Mouse (Mus musculus): ENCODE measurements around the gene Nos2. TPM values are rescaled to one million over a fixed set of nuclear protein-coding genes. Genes with fewer than 3 reads are reported as not detected.

Nos2 gene
- polyA plus RNA-seq, 1 experiment from 2014 or later: 0.26 TPM

- ATAC-seq (no peak), DNase-seq (ENCODE audit: low read depth, low spot score) (no peak)
- POLR2A ChIA-PET: no interaction called here
- no peak for TF ChIP-seq CTCF (IDR thresholded peaks at IDR 0.05)
- in situ Hi-C loops (cut with MboI; ENCODE audit: low pct_unique_long_range_greater_than_20kb): no loop called here
- CTCF ChIA-PET: interaction anchor here (0.9 to 5.4 kb wide), 3 partner anchors 32 to 62 kb away, joined by 3 to 51 read pairs (median 6); no protein-coding TSS in a partner anchor
- no peaks in the 10 kb centered on the region for H3K27me3 ChIP-seq
These were observed 842 bp upstream of the Nos2 start for GRCm38 (mm10) chr11:78919745-78920144.

GRCm38 (mm10) chr11:78922678-78923407 is 2.3 kb downstream of the Nos2 start:
- POLR2A ChIA-PET: interaction anchor here (1.2 kb wide), 1 partner anchor 67 kb away, joined by 3 read pairs; no protein-coding TSS in a partner anchor
- ATAC-seq (no peak), DNase-seq (ENCODE audit: low read depth, low spot score) (no peak)
- in situ Hi-C loops (cut with MboI; ENCODE audit: low pct_unique_long_range_greater_than_20kb): no loop called here
- peak; percentile 95 for TF ChIP-seq CTCF (IDR thresholded peaks at IDR 0.05)
- CTCF ChIA-PET: interaction anchor here (0.6 to 5.4 kb wide), 15 partner anchors 13 to 91 kb away, joined by 3 to 51 read pairs (median 4); partner anchors contain the start of gene Lgals9
- H3K27me3 ChIP-seq: no peaks in the 10 kb centered on the region

DNA sequence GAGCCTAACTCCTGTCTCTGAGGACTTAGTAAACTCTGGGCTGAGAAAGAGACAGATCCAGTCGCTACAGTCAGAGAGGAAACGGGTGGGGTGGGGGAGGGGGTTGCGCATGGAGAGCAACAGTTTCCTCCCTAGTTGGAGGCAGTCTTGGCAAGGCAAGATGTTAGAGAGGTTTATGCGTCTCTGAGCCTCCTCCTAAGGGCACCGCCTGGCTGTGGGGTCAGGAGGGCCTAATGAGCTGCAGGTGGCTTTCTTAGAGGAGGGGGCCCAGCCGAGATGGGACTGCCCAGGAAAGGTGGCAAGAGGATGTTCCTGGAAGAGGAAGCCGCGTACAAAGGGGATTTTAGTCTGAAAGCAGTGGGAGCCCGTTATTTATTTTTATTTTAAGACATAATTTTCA is 3.5 kb downstream of the Nos2 start:
- ChIA-PET CTCF (interaction anchor here (1.2 to 5.4 kb wide), 5 partner anchors 32 to 91 kb away, joined by 4 to 51 read pairs (median 8); partner anchors contain the start of gene Lgals9), POLR2A (no interaction called here)
- TF ChIP-seq CTCF (IDR thresholded peaks at IDR 0.05): no peak
- no peaks in the 10 kb centered on the region for H3K27me3 ChIP-seq
- DNase-seq (ENCODE audit: low read depth, low spot score) (no peak), ATAC-seq (no peak)
- in situ Hi-C loops (cut with MboI; ENCODE audit: low pct_unique_long_range_greater_than_20kb): no loop called here

GRCm38 (mm10) chr11:78924916-78925315 is 4.3 kb downstream of the Nos2 start:
- no peak for ATAC-seq
- no peak for DNase-seq (ENCODE audit: low read depth, low spot score)
- H3K27me3 ChIP-seq: no peaks in the 10 kb centered on the region
- TF ChIP-seq CTCF (IDR thresholded peaks at IDR 0.05): no peak
- ChIA-PET CTCF (interaction anchor here (5.4 kb wide), 1 partner anchor 68 kb away, joined by 51 read pairs; no protein-coding TSS in a partner anchor), POLR2A (no interaction called here)
- in situ Hi-C loops (cut with MboI; ENCODE audit: low pct_unique_long_range_greater_than_20kb): loop anchor here (5.0 kb wide), 1 partner anchor 68 kb away; no protein-coding TSS in a partner anchor

DNA sequence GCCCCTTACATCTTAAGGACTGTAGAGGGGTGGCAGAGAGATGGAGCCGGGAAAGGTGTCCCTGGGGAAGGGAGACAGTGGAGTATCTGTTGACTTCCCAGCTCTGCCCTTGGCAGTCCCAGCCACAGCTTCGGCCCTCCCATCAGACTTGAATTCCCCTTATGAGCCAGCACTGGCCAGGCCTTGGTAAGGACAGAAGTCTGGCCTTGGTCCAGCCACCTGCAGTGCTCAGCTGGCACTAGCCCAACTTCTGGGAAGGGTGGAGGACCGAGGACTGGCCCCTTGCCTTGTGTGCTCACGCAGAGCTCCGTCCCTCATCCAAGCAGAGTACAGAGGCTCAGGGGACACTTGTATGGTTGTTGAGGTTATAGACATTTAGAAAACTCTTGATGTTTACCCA is 8.8 kb downstream of the Nos2 start:
- H3K27me3 ChIP-seq: no peaks in the 10 kb centered on the region
- ATAC-seq: no peak
- no peak for DNase-seq (ENCODE audit: low read depth, low spot score)
- ChIA-PET POLR2A (interaction anchor here (0.6 kb wide), 1 partner anchor 432 kb away, joined by 3 read pairs; the partner anchor contains the start of gene Sarm1), CTCF (interaction anchor here (1.5 kb wide), 1 partner anchor 72 kb away, joined by 3 read pairs; no protein-coding TSS in a partner anchor)
- TF ChIP-seq CTCF (IDR thresholded peaks at IDR 0.05): no peak
- in situ Hi-C loops (cut with MboI; ENCODE audit: low pct_unique_long_range_greater_than_20kb): loop anchor here (5.0 kb wide), 1 partner anchor 72 kb away; no protein-coding TSS in a partner anchor

GRCm38 (mm10) chr11:78934307-78934706 is 13.7 kb downstream of the Nos2 start:
- POLR2A ChIA-PET: interaction anchor here (0.5 kb wide), 1 partner anchor 11 kb away, joined by 3 read pairs; no protein-coding TSS in a partner anchor

DNA sequence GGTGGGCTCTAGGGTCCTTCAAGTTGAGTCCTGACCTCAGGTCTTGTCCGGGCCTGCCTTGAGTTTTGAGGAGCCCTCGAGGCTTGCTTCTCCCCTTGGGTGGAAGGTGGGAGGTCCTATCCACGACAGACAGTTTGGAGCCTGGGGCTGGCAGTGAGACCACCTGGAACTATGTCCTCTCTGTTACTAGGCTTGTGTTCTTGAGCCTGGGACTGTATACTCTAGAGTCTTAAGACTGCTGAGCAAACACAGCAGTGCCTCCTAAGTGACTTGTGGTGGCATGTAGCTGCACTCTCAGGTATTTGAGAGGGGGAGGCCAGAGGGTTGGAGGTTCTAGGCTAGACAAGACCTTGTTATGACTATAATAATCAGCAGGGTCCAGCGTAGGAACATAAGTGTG is 14.1 kb downstream of the Nos2 start:
- H3K27me3 ChIP-seq: no peaks in the 10 kb centered on the region
- in situ Hi-C loops (cut with MboI; ENCODE audit: low pct_unique_long_range_greater_than_20kb): no loop called here
- ATAC-seq: no peak
- no peak for DNase-seq (ENCODE audit: low read depth, low spot score)
- ChIA-PET CTCF (no interaction called here), POLR2A (interaction anchor here (0.5 kb wide), 1 partner anchor 11 kb away, joined by 3 read pairs; no protein-coding TSS in a partner anchor)
- no peak for TF ChIP-seq CTCF (IDR thresholded peaks at IDR 0.05)

More at GRCm38 (mm10) chr11:78934307-78934706, 13.7 kb downstream of the Nos2 start:
- CTCF ChIA-PET: no interaction called here
- no peak for TF ChIP-seq CTCF (IDR thresholded peaks at IDR 0.05)
- in situ Hi-C loops (cut with MboI; ENCODE audit: low pct_unique_long_range_greater_than_20kb): no loop called here
- DNase-seq (ENCODE audit: low read depth, low spot score) (no peak), ATAC-seq (no peak)
- H3K27me3 ChIP-seq: no peaks in the 10 kb centered on the region

- ATAC-seq: no peak
- H3K27me3 ChIP-seq: no peaks in the 10 kb centered on the region
- no peak for DNase-seq (ENCODE audit: low read depth, low spot score)
- POLR2A ChIA-PET: no interaction called here
- TF ChIP-seq CTCF (IDR thresholded peaks at IDR 0.05): no peak
- CTCF ChIA-PET: no interaction called here
- in situ Hi-C loops (cut with MboI; ENCODE audit: low pct_unique_long_range_greater_than_20kb): no loop called here
These were observed 14.6 kb downstream of the Nos2 start for GRCm38 (mm10) chr11:78935178-78935577.

DNA sequence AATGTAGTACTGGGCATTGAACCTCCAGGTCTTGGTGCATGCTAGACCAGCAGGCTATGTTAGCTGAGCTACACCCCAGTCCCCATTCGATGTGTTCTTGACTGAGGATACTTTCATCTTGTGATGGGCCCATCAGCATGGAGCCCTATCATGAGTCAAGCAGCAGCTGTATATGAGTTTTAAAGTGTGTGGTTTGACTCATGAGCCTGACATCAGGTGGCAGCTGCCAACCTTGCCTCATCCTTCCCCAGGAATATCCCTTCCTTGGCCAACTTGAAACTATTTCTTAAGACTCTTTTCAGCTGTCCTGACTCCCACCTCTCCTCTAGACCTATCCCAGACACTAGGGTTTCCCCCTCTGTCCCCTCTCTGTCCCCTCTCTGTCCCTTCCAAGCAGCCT is 22.5 kb downstream of the Nos2 start:
- no peak for TF ChIP-seq CTCF (IDR thresholded peaks at IDR 0.05)
- in situ Hi-C loops (cut with MboI; ENCODE audit: low pct_unique_long_range_greater_than_20kb): no loop called here
- H3K27me3 ChIP-seq: peaks cover 2% of the 10 kb centered on the region
- ATAC-seq: no peak
- ChIA-PET CTCF (interaction anchor here (1.1 kb wide), 1 partner anchor 13 kb away, joined by 3 read pairs; no protein-coding TSS in a partner anchor), POLR2A (no interaction called here)
- DNase-seq (ENCODE audit: low read depth, low spot score): no peak

DNA sequence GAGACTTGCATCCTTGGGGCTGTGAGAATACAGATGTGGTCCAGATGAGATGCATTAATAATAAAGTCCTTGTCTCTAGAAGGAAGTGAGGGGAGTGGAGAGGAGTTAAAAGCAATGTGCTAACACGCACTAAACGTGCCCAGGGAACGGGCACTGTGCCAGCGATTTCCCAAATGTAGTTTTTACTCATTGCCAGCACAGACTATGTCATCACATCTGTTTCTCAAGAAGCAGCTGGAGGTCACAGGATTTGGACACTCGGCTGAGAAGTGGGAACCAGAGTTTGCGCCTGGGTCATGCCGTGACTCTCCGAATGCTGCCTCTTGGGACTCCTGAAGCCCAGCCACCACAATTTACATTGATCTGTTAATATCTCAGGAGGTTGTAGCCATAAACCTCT is 29.8 kb downstream of the Nos2 start:
- peaks cover 2% of the 10 kb centered on the region for H3K27me3 ChIP-seq
- POLR2A ChIA-PET: no interaction called here
- in situ Hi-C loops (cut with MboI; ENCODE audit: low pct_unique_long_range_greater_than_20kb): loop anchor here (5.0 to 10.0 kb wide), 2 partner anchors 113 to 386 kb away; no protein-coding TSS in a partner anchor

DNA sequence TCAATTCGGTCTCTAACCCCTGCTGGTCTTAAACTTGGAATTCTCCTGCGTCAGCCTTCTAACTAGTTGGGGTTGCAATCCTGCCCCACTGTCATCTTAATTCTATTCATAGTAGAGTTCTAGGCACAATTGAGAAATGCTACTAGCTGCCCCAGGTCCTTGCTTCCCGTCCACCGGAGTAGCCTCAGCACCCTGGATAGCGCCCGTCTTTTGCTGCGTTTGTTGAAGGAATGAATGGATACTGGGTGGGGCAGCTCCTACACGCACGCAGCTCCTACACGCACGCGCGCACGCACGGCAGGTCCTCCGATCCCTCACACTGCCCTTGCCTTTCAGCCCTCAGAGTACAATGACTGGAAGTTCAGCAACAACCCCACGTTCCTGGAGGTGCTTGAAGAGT is 31.9 kb downstream of the Nos2 start:
- peaks cover 2% of the 10 kb centered on the region for H3K27me3 ChIP-seq
- no peak for DNase-seq (ENCODE audit: low read depth, low spot score)
- CTCF ChIA-PET: interaction anchor here (0.8 kb wide), 1 partner anchor 110 kb away, joined by 3 read pairs; no protein-coding TSS in a partner anchor
- in situ Hi-C loops (cut with MboI; ENCODE audit: low pct_unique_long_range_greater_than_20kb): loop anchor here (5.0 to 10.0 kb wide), 2 partner anchors 115 to 388 kb away; no protein-coding TSS in a partner anchor
- POLR2A ChIA-PET: no interaction called here
- no peak for ATAC-seq
- no peak for TF ChIP-seq CTCF (IDR thresholded peaks at IDR 0.05)

More for the DNA sequence above, 29.8 kb downstream of the Nos2 start:
- no peak for TF ChIP-seq CTCF (IDR thresholded peaks at IDR 0.05)
- CTCF ChIA-PET: no interaction called here
- DNase-seq (ENCODE audit: low read depth, low spot score): no peak
- ATAC-seq: no peak
